Mouse (Mus musculus): ENCODE measurements around the gene Hmgb4. TPM values are rescaled to one million over a fixed set of nuclear protein-coding genes. Genes with fewer than 3 reads are reported as not detected.
A peak's percentile ranks its signal among the peaks of the same experiment; 100 is the strongest.

The Hmgb4 gene
- total RNA-seq (2021) = not detected
- long read RNA-seq, experiment 1 = 0 reads
- long read RNA-seq, experiment 2 = 0 reads

GRCm38 (mm10) chr4:128260907-128261560 is at the start of gene Hmgb4:
TSS of gene Hmgb4 (minus strand) at chr4:128260957.
- DNase-seq = no peak

GRCm38 (mm10) chr4:128306011-128306410 is 45.3 kb upstream of the Hmgb4 start:
- no peak for DNase-seq

GRCm38 (mm10) chr4:128304049-128304448 is 43.3 kb upstream of the Hmgb4 start:
- no peak for DNase-seq

- DNase-seq = no peak
These were observed 27.3 kb upstream of the Hmgb4 start for GRCm38 (mm10) chr4:128288095-128288494.

GRCm38 (mm10) chr4:128285009-128285408 is 24.3 kb upstream of the Hmgb4 start:
- DNase-seq = no peak

GRCm38 (mm10) chr4:128275586-128275985 is 14.8 kb upstream of the Hmgb4 start:
- DNase-seq = no peak

- no peak for DNase-seq
These were observed 14.4 kb upstream of the Hmgb4 start for GRCm38 (mm10) chr4:128275116-128275515.

- DNase-seq = no peak
These were observed 12.4 kb upstream of the Hmgb4 start for GRCm38 (mm10) chr4:128273146-128273545.

- DNase-seq = peak; percentile 13
These were observed 11.7 kb upstream of the Hmgb4 start for GRCm38 (mm10) chr4:128272501-128272900.

GRCm38 (mm10) chr4:128270931-128271330 is 10.2 kb upstream of the Hmgb4 start:
- DNase-seq = no peak

GRCm38 (mm10) chr4:128270177-128270576 is 9.4 kb upstream of the Hmgb4 start:
- peak; percentile 9 for DNase-seq

GRCm38 (mm10) chr4:128269261-128269875 is 8.6 kb upstream of the Hmgb4 start:
- DNase-seq = peak; percentile 8

GRCm38 (mm10) chr4:128265341-128265740 is 4.6 kb upstream of the Hmgb4 start:
- DNase-seq = no peak

GRCm38 (mm10) chr4:128264491-128264890 is 3.7 kb upstream of the Hmgb4 start:
- DNase-seq = no peak

- DNase-seq = no peak
These were observed 1.5 kb downstream of the Hmgb4 start for GRCm38 (mm10) chr4:128259211-128259610.

GRCm38 (mm10) chr4:128248676-128249075 is 12.1 kb downstream of the Hmgb4 start:
- peak; percentile 39 for DNase-seq

GRCm38 (mm10) chr4:128245201-128245600 is 15.6 kb downstream of the Hmgb4 start:
- no peak for DNase-seq

GRCm38 (mm10) chr4:128241854-128242356 is 18.9 kb downstream of the Hmgb4 start:
- no peak for DNase-seq

GRCm38 (mm10) chr4:128241075-128241853 is 19.5 kb downstream of the Hmgb4 start:
- no peak for DNase-seq

GRCm38 (mm10) chr4:128239113-128239512 is 21.6 kb downstream of the Hmgb4 start:
- no peak for DNase-seq

- no peak for DNase-seq
These were observed 27.3 kb downstream of the Hmgb4 start for GRCm38 (mm10) chr4:128233458-128233857.

- no peak for DNase-seq
These were observed 33.1 kb downstream of the Hmgb4 start for GRCm38 (mm10) chr4:128227377-128228316.

Measured in gastrocnemius, postnatal 10 days (tissue).